In genomic region chr9:106230734-106231106, GRCm38 (mm10) we compare ENCODE assay signal across 1 mouse cellular context.
TF ChIP-seq lines count a peak whose summit lies in the region.

No protein-coding gene starts in this region.

TF ChIP-seq in CH12.LX, 34 proteins besides CTCF, POLR2A, EP300 and RAD21 (continued from another document):
- no peak for TF ChIP-seq TBP (conservative IDR thresholded peaks at IDR 0.05; ENCODE audit: low read depth, low read length)
- 0 out of 2 replicates have a peak, but pooled peaks have one; percentile 47 for TF ChIP-seq MAX (IDR thresholded peaks at IDR 0.05; ENCODE audit: low read length)
- TF ChIP-seq MYC (IDR thresholded peaks at IDR 0.05; ENCODE audit: low read depth, low read length) = peak; percentile 81
- TF ChIP-seq ELF1 (IDR thresholded peaks at IDR 0.05; ENCODE audit: low read depth, low read length) = no peak
- no peak for TF ChIP-seq IRF4 (IDR thresholded peaks at IDR 0.05; ENCODE audit: low read depth, low read length)
- no peak for TF ChIP-seq POLR2AphosphoS2 (IDR thresholded peaks at IDR 0.05; ENCODE audit: low read depth, low read length)
- no peak for TF ChIP-seq KAT2A (IDR thresholded peaks at IDR 0.05; ENCODE audit: insufficient replicate concordance, low read length)
- no peak for TF ChIP-seq PAX5 (IDR thresholded peaks at IDR 0.05; ENCODE audit: low read length)
- no peak for TF ChIP-seq USF1 (IDR thresholded peaks at IDR 0.05; ENCODE audit: low read depth, low read length)
- no peak for TF ChIP-seq GABPA (IDR thresholded peaks at IDR 0.05; ENCODE audit: insufficient replicate concordance, low read depth, low read length)
- no peak for TF ChIP-seq ZKSCAN1 (IDR thresholded peaks at IDR 0.05; ENCODE audit: borderline replicate concordance, low read depth, low read length)
- TF ChIP-seq MAZ (IDR thresholded peaks at IDR 0.05; ENCODE audit: low read depth, low read length) = no peak; the same call in 1 of the 2 replicates
- TF ChIP-seq MXI1 (IDR thresholded peaks at IDR 0.05; ENCODE audit: low read depth, low read length) = peak; percentile 28
- no peak for TF ChIP-seq USF2 (conservative IDR thresholded peaks at IDR 0.05; ENCODE audit: low read depth, low read length)
TF ChIP-seq in CH12.LX: peak in this region for 8.
